Mouse (Mus musculus): ENCODE measurements at regions not wholly inside any gene's neighbourhood (a gene's known extent, or its start where the extent isn't known, plus 50 kb on each side); places are given as distances from the start of the nearest gene placed in this dataset.
A peak's percentile ranks its signal among the peaks of the same experiment; 100 is the strongest.

- DNase-seq (ENCODE audit: low spot score): no peak
These were observed 57.0 kb downstream of the Rps29 start for GRCm38 (mm10) chr12:69101965-69102364.

GRCm38 (mm10) chr12:69094856-69095255, 64.1 kb downstream of the Rps29 start:
- no peak for DNase-seq (ENCODE audit: low spot score)

GRCm38 (mm10) chr12:69093073-69093797, 65.8 kb downstream of the Rps29 start:
- peak; percentile 6 for DNase-seq (ENCODE audit: low spot score)

- peak; percentile 74 for DNase-seq (ENCODE audit: low spot score)
These were observed 70.9 kb downstream of the Rps29 start for GRCm38 (mm10) chr12:69087928-69088609.

GRCm38 (mm10) chr12:69085522-69086179, 73.3 kb downstream of the Rps29 start:
- DNase-seq (ENCODE audit: low spot score): no peak

- no peak for DNase-seq (ENCODE audit: low spot score)
These were observed 74.3 kb downstream of the Rps29 start for GRCm38 (mm10) chr12:69084656-69085055.

GRCm38 (mm10) chr12:69082051-69082450, 76.9 kb downstream of the Rps29 start:
- no peak for DNase-seq (ENCODE audit: low spot score)

- DNase-seq (ENCODE audit: low spot score): no peak
These were observed 119.4 kb downstream of the Rps29 start for GRCm38 (mm10) chr12:69039553-69039952.

- DNase-seq (ENCODE audit: low spot score): no peak
These were observed 135.4 kb downstream of the Rps29 start for GRCm38 (mm10) chr12:69023594-69023993.

- no peak for DNase-seq (ENCODE audit: low spot score)
These were observed 142.2 kb downstream of the Rps29 start for GRCm38 (mm10) chr12:69016705-69017306.

- no peak for DNase-seq (ENCODE audit: low spot score)
These were observed 153.8 kb downstream of the Rps29 start for GRCm38 (mm10) chr12:69005141-69005540.

GRCm38 (mm10) chr12:69002106-69002505, 156.9 kb downstream of the Rps29 start:
- no peak for DNase-seq (ENCODE audit: low spot score)

GRCm38 (mm10) chr12:68997259-68997658, 161.7 kb downstream of the Rps29 start:
- peak; percentile 11 for DNase-seq (ENCODE audit: low spot score)

GRCm38 (mm10) chr12:68996740-68997139, 162.2 kb downstream of the Rps29 start:
- no peak for DNase-seq (ENCODE audit: low spot score)

- DNase-seq (ENCODE audit: low spot score): no peak
These were observed 178.3 kb downstream of the Rps29 start for GRCm38 (mm10) chr12:68980640-68981039.

- no peak for DNase-seq (ENCODE audit: low spot score)
These were observed 178.8 kb downstream of the Rps29 start for GRCm38 (mm10) chr12:68980173-68980572.

GRCm38 (mm10) chr12:68979232-68979631, 179.8 kb downstream of the Rps29 start:
- no peak for DNase-seq (ENCODE audit: low spot score)

- DNase-seq (ENCODE audit: low spot score): no peak
These were observed 181.7 kb downstream of the Rps29 start for GRCm38 (mm10) chr12:68977276-68977675.

- no peak for DNase-seq (ENCODE audit: low spot score)
These were observed 211.7 kb downstream of the Rps29 start for GRCm38 (mm10) chr12:68947240-68947639.

- DNase-seq (ENCODE audit: low spot score): no peak
These were observed 248.4 kb downstream of the Rps29 start for GRCm38 (mm10) chr12:68910590-68910989.

- no peak for DNase-seq (ENCODE audit: low spot score)
These were observed 254.2 kb downstream of the Rps29 start for GRCm38 (mm10) chr12:68904770-68905169.

- DNase-seq (ENCODE audit: low spot score): no peak
These were observed 269.8 kb downstream of the Rps29 start for GRCm38 (mm10) chr12:68889141-68889540.

GRCm38 (mm10) chr12:68882503-68882902, 276.5 kb downstream of the Rps29 start:
- no peak for DNase-seq (ENCODE audit: low spot score)
